ENCODE assay signal across 10 mouse cellular contexts in genomic region chr2:27719601-27720000, GRCm38 (mm10). TPM values are rescaled to one million over a fixed set of nuclear protein-coding genes. Genes with fewer than 3 reads are reported as not detected.
DNase-seq lines count a peak whose midpoint lies in the region; ATAC-seq lines count a peak whose summit lies in the region.
"Had no signal": no experiment of that assay in that cellular context is flagged by ENCODE, and none has a peak within 500 bp of the region (broad histone marks: within the 10 kb centered on the region; RNA-seq: fewer than 3 reads in every experiment).

No protein-coding gene starts in this region.

- peak; percentile 23 for DNase-seq in embryo, embryonic 11 days
- DNase-seq in embryo, embryonic 10.5 days (ENCODE audit: low spot score) = no peak
- DNase-seq in ES-CJ7 (ENCODE audit: low read depth, low spot score) (peak; percentile 6), adipocyte (ENCODE audit: low spot score) (no peak)
- peak; percentile 29 to 69 for DNase-seq in cerebellum, postnatal 25 days
- DNase-seq in frontal cortex, postnatal 10 days (ENCODE audit: low spot score in 2 of 2) = no peak
- DNase-seq: kidney, adult 11 months had no signal

- H3K9me3 ChIP-seq in hindbrain, embryonic 16.5 days (ENCODE audit: control insufficient read depth, low read length) = no peaks in the 10 kb centered on the region
- no peaks in the 10 kb centered on the region for H3K9me3 ChIP-seq in hindbrain, embryonic 13.5 days
- H3K9me3 ChIP-seq: embryonic facial prominence, embryonic 12.5 days had no signal

- ATAC-seq in hindbrain, embryonic 16.5 days = peak; percentile 60; the same call in 1 of the 2 replicates
- ATAC-seq in hindbrain, embryonic 13.5 days (ENCODE audit: low FRiP score) = no peak

- no peaks in the 10 kb centered on the region for H3K36me3 ChIP-seq in hindbrain, embryonic 16.5 days (ENCODE audit: control insufficient read depth, insufficient read depth, low read length)
- no peaks in the 10 kb centered on the region for H3K36me3 ChIP-seq in hindbrain, embryonic 13.5 days
- H3K36me3 ChIP-seq: embryonic facial prominence, embryonic 12.5 days had no signal

- no peak overlapping the region for H3K4me2 ChIP-seq in hindbrain, embryonic 16.5 days (ENCODE audit: low read length)
- no peak overlapping the region for H3K4me2 ChIP-seq in hindbrain, embryonic 13.5 days
- H3K4me2 ChIP-seq: embryonic facial prominence, embryonic 12.5 days had no signal

- no peaks in the 10 kb centered on the region for H3K27me3 ChIP-seq in hindbrain, embryonic 16.5 days (replicated peaks; ENCODE audit: control insufficient read depth, insufficient read depth, low read length)
- H3K27me3 ChIP-seq in hindbrain, embryonic 13.5 days = no peaks in the 10 kb centered on the region
- H3K27me3 ChIP-seq: embryonic facial prominence, embryonic 12.5 days had no signal

- no peak overlapping the region for H3K9ac ChIP-seq in hindbrain, embryonic 16.5 days (ENCODE audit: low read depth, low read length)
- no peak overlapping the region for H3K9ac ChIP-seq in hindbrain, embryonic 13.5 days
- H3K9ac ChIP-seq: embryonic facial prominence, embryonic 12.5 days had no signal

- H3K4me1 ChIP-seq in hindbrain, embryonic 16.5 days (ENCODE audit: control insufficient read depth, insufficient read depth, low read depth, low read length) = peaks cover 18% of the 10 kb centered on the region; the same call in 1 of the 2 replicates
- peaks cover 58% of the 10 kb centered on the region for H3K4me1 ChIP-seq in hindbrain, embryonic 13.5 days (replicated peaks)

- no peak overlapping the region for H3K4me3 ChIP-seq in hindbrain, embryonic 16.5 days (ENCODE audit: low read length)
- H3K4me3 ChIP-seq in hindbrain, embryonic 13.5 days = no peak overlapping the region
- H3K4me3 ChIP-seq: embryonic facial prominence, embryonic 12.5 days had no signal

- WGBS in hindbrain, embryonic 16.5 days = 21% methylated on average over 10 of the region's 10 CpGs
- 32% methylated on average over 10 of the region's 10 CpGs for WGBS in hindbrain, embryonic 13.5 days

- no peak overlapping the region for H3K27ac ChIP-seq in hindbrain, embryonic 16.5 days (ENCODE audit: low read depth, low read length)
- no peak overlapping the region for H3K27ac ChIP-seq in hindbrain, embryonic 13.5 days
- H3K27ac ChIP-seq: embryonic facial prominence, embryonic 12.5 days had no signal

RNA-seq across cellular contexts. Expression of gene Rxra, which starts 43.4 kb away (rescaled TPM):
- polyA plus RNA-seq in hindbrain, embryonic 16.5 days (2015; fragmentation: Nextera tagmentation; extraction: Ambion mirVana) = 3.4 and 4.0 TPM in 2 replicates
- polyA plus RNA-seq in hindbrain, embryonic 13.5 days (2015; fragmentation: Nextera tagmentation; extraction: Ambion mirVana) = 4.6 and 4.7 TPM in 2 replicates

Comparison
In these comparisons a context has a peak if more than half of its experiments do, and no peak if none do; other contexts are left out.
1. DNase-seq: peak in embryo, embryonic 11 days (single experiment), ES-CJ7 (single experiment) and cerebellum, postnatal 25 days (2 of 2); none in embryo, embryonic 10.5 days (single experiment), adipocyte (single experiment) and frontal cortex, postnatal 10 days (0 of 2).